ENCODE assay signal across 20 mouse cellular contexts in genomic region chr9:34443950-34444349, GRCm38 (mm10). TPM values are rescaled to one million over a fixed set of nuclear protein-coding genes. Genes with fewer than 3 reads are reported as not detected.
"Had no signal": no experiment of that assay in that cellular context is flagged by ENCODE, and none has a peak within 500 bp of the region (broad histone marks: within the 10 kb centered on the region; RNA-seq: fewer than 3 reads in every experiment).

No protein-coding gene starts in this region.

- H3K27ac ChIP-seq: lung, embryonic 15.5 days; macrophage; midbrain, embryonic 12.5 days; neural tube, embryonic 13.5 days; neural tube, embryonic 15.5 days; stomach, embryonic 15.5 days; stomach, postnatal 0 days had no signal

- H3K27me3 ChIP-seq: lung, embryonic 15.5 days; megakaryocyte, embryonic 14.5 days; midbrain, embryonic 12.5 days; neural tube, embryonic 13.5 days; neural tube, embryonic 15.5 days; stomach, embryonic 15.5 days had no signal

- H3K4me2 ChIP-seq: lung, embryonic 15.5 days; midbrain, embryonic 12.5 days; neural tube, embryonic 13.5 days; neural tube, embryonic 15.5 days; stomach, embryonic 15.5 days had no signal

- DNase-seq: liver, postnatal 0 days; lung, adult 2 months; lung, postnatal 14 days; lung, postnatal 36 days; midbrain, embryonic 14.5 days; thymus, adult 2 months; thymus, postnatal 25 days; thymus, postnatal 4 days had no signal

- H3K9me3 ChIP-seq: lung, embryonic 15.5 days; midbrain, embryonic 12.5 days; neural tube, embryonic 13.5 days; neural tube, embryonic 15.5 days; stomach, embryonic 15.5 days had no signal

- ATAC-seq: liver, postnatal 0 days; lung, postnatal 0 days; midbrain, embryonic 16.5 days had no signal

- H3K9ac ChIP-seq: liver, postnatal 0 days; lung, embryonic 15.5 days; midbrain, embryonic 12.5 days; neural tube, embryonic 13.5 days; neural tube, embryonic 15.5 days; stomach, embryonic 15.5 days had no signal

- H3K36me3 ChIP-seq: lung, embryonic 15.5 days; midbrain, embryonic 12.5 days; neural tube, embryonic 13.5 days; neural tube, embryonic 15.5 days; stomach, embryonic 15.5 days had no signal

- H3K4me1 ChIP-seq: lung, embryonic 15.5 days; megakaryocyte, embryonic 14.5 days; stomach, embryonic 15.5 days had no signal

- H3K4me3 ChIP-seq: lung, embryonic 15.5 days; megakaryocyte, embryonic 14.5 days; midbrain, embryonic 12.5 days; myocyte; neural tube, embryonic 13.5 days; neural tube, embryonic 15.5 days; stomach, embryonic 15.5 days had no signal

RNA-seq across cellular contexts. Expression of gene Kirrel3, which starts 41.7 kb away (rescaled TPM):
- total RNA-seq: megakaryocyte progenitor cell, adult 5-6 weeks had no signal
- polyA plus RNA-seq: macrophage had no signal
